Comparison of ENCODE assay signal across 12 mouse cellular contexts in genomic region chr13:108013110-108013509, GRCm38 (mm10).
"Had no signal": no experiment of that assay in that cellular context is flagged by ENCODE, and none has a peak within 500 bp of the region (broad histone marks: within the 10 kb centered on the region; RNA-seq: fewer than 3 reads in every experiment).

No protein-coding gene starts in this region.

- H3K4me1 ChIP-seq: liver, embryonic 13.5 days; lung, embryonic 15.5 days; midbrain, embryonic 13.5 days; neural tube, embryonic 12.5 days had no signal

- H3K27me3 ChIP-seq: liver, embryonic 13.5 days; lung, embryonic 15.5 days; midbrain, embryonic 13.5 days; neural tube, embryonic 12.5 days had no signal

- ATAC-seq: inflammation-experienced regulatory T-cells, adult 6 months; intestine, postnatal 0 days; midbrain, embryonic 13.5 days had no signal

- H3K4me3 ChIP-seq: liver, embryonic 13.5 days; lung, embryonic 15.5 days; midbrain, embryonic 13.5 days; neural tube, embryonic 12.5 days had no signal

- H3K36me3 ChIP-seq: liver, embryonic 13.5 days; lung, embryonic 15.5 days; midbrain, embryonic 13.5 days; neural tube, embryonic 12.5 days had no signal

- H3K27ac ChIP-seq: liver, embryonic 13.5 days; lung, embryonic 15.5 days; macrophage; midbrain, embryonic 13.5 days; neural tube, embryonic 12.5 days; stomach, postnatal 0 days had no signal

- H3K4me2 ChIP-seq: liver, embryonic 13.5 days; lung, embryonic 15.5 days; midbrain, embryonic 13.5 days; neural tube, embryonic 12.5 days had no signal

- DNase-seq: liver; liver, embryonic 13.5 days; liver, postnatal 0 days; lung, postnatal 14 days; thymus, postnatal 4 days had no signal

- H3K9ac ChIP-seq: liver, embryonic 13.5 days; liver, postnatal 0 days; lung, embryonic 15.5 days; midbrain, embryonic 13.5 days; neural tube, embryonic 12.5 days had no signal

- H3K9me3 ChIP-seq: liver, embryonic 13.5 days; lung, embryonic 15.5 days had no signal
